Mouse (Mus musculus): ENCODE measurements around the gene Tctex1d1.
A peak's percentile ranks its signal among the peaks of the same experiment; 100 is the strongest.

Gene Tctex1d1

GRCm38 (mm10) chr4:102978440-102978839 is at the start of gene Tctex1d1:
TSS of gene Tctex1d1 (plus strand) at chr4:102978606.
- peak; percentile 41 to 45 for DNase-seq (ENCODE audit: low spot score in 2 of 2)

- no peak for DNase-seq (ENCODE audit: low spot score in 2 of 2)
These were observed 48.9 kb upstream of the Tctex1d1 start for GRCm38 (mm10) chr4:102929491-102929890.

GRCm38 (mm10) chr4:102930679-102931078 is 47.7 kb upstream of the Tctex1d1 start:
- DNase-seq (ENCODE audit: low spot score in 2 of 2) = no peak

GRCm38 (mm10) chr4:102940266-102940665 is 38.1 kb upstream of the Tctex1d1 start:
- no peak for DNase-seq (ENCODE audit: low spot score in 2 of 2)

GRCm38 (mm10) chr4:102940738-102941137 is 37.7 kb upstream of the Tctex1d1 start:
- no peak for DNase-seq (ENCODE audit: low spot score in 2 of 2)

- DNase-seq (ENCODE audit: low spot score in 2 of 2) = no peak
These were observed 34.1 kb upstream of the Tctex1d1 start for GRCm38 (mm10) chr4:102944325-102944724.

GRCm38 (mm10) chr4:102952476-102952875 is 25.9 kb upstream of the Tctex1d1 start:
- DNase-seq (ENCODE audit: low spot score in 2 of 2) = peak; percentile 48 to 49

GRCm38 (mm10) chr4:102955294-102955956 is 23.0 kb upstream of the Tctex1d1 start:
- no peak for DNase-seq (ENCODE audit: low spot score in 2 of 2)

GRCm38 (mm10) chr4:102959409-102959808 is 19.0 kb upstream of the Tctex1d1 start:
- no peak for DNase-seq (ENCODE audit: low spot score in 2 of 2)

- DNase-seq (ENCODE audit: low spot score in 2 of 2) = no peak
These were observed 14.2 kb upstream of the Tctex1d1 start for GRCm38 (mm10) chr4:102964174-102964573.

- no peak for DNase-seq (ENCODE audit: low spot score in 2 of 2)
These were observed 10.6 kb upstream of the Tctex1d1 start for GRCm38 (mm10) chr4:102967811-102968210.

GRCm38 (mm10) chr4:102969599-102969998 is 8.8 kb upstream of the Tctex1d1 start:
- DNase-seq (ENCODE audit: low spot score in 2 of 2) = no peak

- no peak for DNase-seq (ENCODE audit: low spot score in 2 of 2)
These were observed 7.2 kb upstream of the Tctex1d1 start for GRCm38 (mm10) chr4:102971159-102971558.

- DNase-seq (ENCODE audit: low spot score in 2 of 2) = no peak
These were observed 6.3 kb upstream of the Tctex1d1 start for GRCm38 (mm10) chr4:102972071-102972470.

GRCm38 (mm10) chr4:102974172-102974571 is 4.2 kb upstream of the Tctex1d1 start:
- DNase-seq (ENCODE audit: low spot score in 2 of 2) = no peak

- no peak for DNase-seq (ENCODE audit: low spot score in 2 of 2)
These were observed 1.8 kb upstream of the Tctex1d1 start for GRCm38 (mm10) chr4:102976290-102977275.

- DNase-seq (ENCODE audit: low spot score in 2 of 2) = no peak
These were observed 556 bp upstream of the Tctex1d1 start for GRCm38 (mm10) chr4:102977778-102978321.

- DNase-seq (ENCODE audit: low spot score in 2 of 2) = no peak
These were observed 979 bp downstream of the Tctex1d1 start for GRCm38 (mm10) chr4:102979385-102979784.

GRCm38 (mm10) chr4:102981709-102982108 is 3.3 kb downstream of the Tctex1d1 start:
- no peak for DNase-seq (ENCODE audit: low spot score in 2 of 2)

GRCm38 (mm10) chr4:102986173-102986572 is 7.8 kb downstream of the Tctex1d1 start:
- DNase-seq (ENCODE audit: low spot score in 2 of 2) = no peak

- peak; percentile 68 to 70 for DNase-seq (ENCODE audit: low spot score in 2 of 2)
These were observed 8.5 kb downstream of the Tctex1d1 start for GRCm38 (mm10) chr4:102986917-102987316.

- DNase-seq (ENCODE audit: low spot score in 2 of 2) = no peak
These were observed 8.9 kb downstream of the Tctex1d1 start for GRCm38 (mm10) chr4:102987325-102987724.

Data from right cerebral cortex, postnatal 10 days (tissue).